In the genomic region with DNA sequence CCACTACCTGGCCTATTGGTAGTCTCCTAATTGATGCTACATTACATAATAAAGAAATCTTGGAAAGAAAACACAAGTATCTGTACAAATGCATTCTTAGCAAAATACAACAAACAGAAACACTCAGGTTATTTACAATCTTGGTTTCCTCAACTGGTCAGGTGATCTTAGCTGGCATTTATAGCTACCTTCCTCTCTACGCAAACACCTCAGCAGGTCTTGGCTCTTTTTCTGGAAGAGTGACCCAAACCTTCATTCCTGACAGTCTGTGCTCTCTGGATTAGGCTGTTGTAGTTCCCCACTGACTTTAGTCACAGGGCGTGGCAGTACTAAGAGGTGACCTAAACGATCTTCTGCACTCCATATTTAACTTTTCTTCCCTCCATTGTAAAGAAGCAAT, we compare ENCODE assay signal across 22 mouse cellular contexts. TPM values are rescaled to one million over a fixed set of nuclear protein-coding genes. Genes with fewer than 3 reads are reported as not detected.
DNase-seq lines count a peak whose midpoint lies in the region; ATAC-seq and TF ChIP-seq lines count a peak whose summit lies in the region.
"Had no signal": no experiment of that assay in that cellular context is flagged by ENCODE, and none has a peak within 500 bp of the region (broad histone marks: within the 10 kb centered on the region; RNA-seq: fewer than 3 reads in every experiment).

No protein-coding gene starts in this region.

- no peak for TF ChIP-seq CTCF in MEL (IDR thresholded peaks at IDR 0.05 in 2 of 3, conservative IDR thresholded peaks at IDR 0.05 in 1 of 3; ENCODE audit: control insufficient read depth in 1 of 3, insufficient read depth in 1 of 3, low read depth in 2 of 3, low read length in 3 of 3, poor library complexity in 1 of 3, severe bottlenecking in 1 of 3)

- ATAC-seq in hindbrain, embryonic 14.5 days (ENCODE audit: low FRiP score), result no peak
- ATAC-seq: activated CD4-positive, CD25-positive, alpha-beta regulatory T cell, adult 4 months; CD4-positive, CD25-positive, alpha-beta regulatory T cell, adult 4 months; Patski had no signal

- WGBS in heart, embryonic 10.5 days, result 74% methylated on average over 3 of the region's 3 CpGs
- WGBS in hindbrain, embryonic 14.5 days, result 81% methylated on average over 3 of the region's 3 CpGs

- H3K9me3 ChIP-seq in heart, embryonic 10.5 days, result no peaks in the 10 kb centered on the region
- no peaks in the 10 kb centered on the region for H3K9me3 ChIP-seq in MEL (replicated peaks; ENCODE audit: insufficient read depth, low read length)
- no peaks in the 10 kb centered on the region for H3K9me3 ChIP-seq in hindbrain, embryonic 14.5 days (ENCODE audit: control insufficient read depth, low read length)
- H3K9me3 ChIP-seq: G1E had no signal

- H3K9ac ChIP-seq in MEL (ENCODE audit: control insufficient read depth, low read depth, low read length, poor library complexity, severe bottlenecking), result no peak overlapping the region
- H3K9ac ChIP-seq in hindbrain, embryonic 14.5 days, result no peak overlapping the region

- no peak overlapping the region for H3K4me2 ChIP-seq in hindbrain, embryonic 14.5 days (replicated peaks)

- H3K79me2 ChIP-seq in MEL (ENCODE audit: control insufficient read depth, insufficient read depth, low read length, poor library complexity), result no peaks in the 10 kb centered on the region

- H3K27me3 ChIP-seq in heart, embryonic 10.5 days (ENCODE audit: insufficient read depth, poor library complexity, severe bottlenecking), result peaks cover 15% of the 10 kb centered on the region
- H3K27me3 ChIP-seq in MEL (ENCODE audit: control insufficient read depth in 1 of 2, insufficient read depth in 2 of 2, low read length in 2 of 2), result no peaks in the 10 kb centered on the region
- peaks cover 4% of the 10 kb centered on the region for H3K27me3 ChIP-seq in hindbrain, embryonic 14.5 days (ENCODE audit: control insufficient read depth, insufficient read depth, low read length)
- H3K27me3 ChIP-seq: CH12.LX had no signal

- no peak overlapping the region for H3K27ac ChIP-seq in heart, embryonic 10.5 days
- no peak overlapping the region for H3K27ac ChIP-seq in MEL (ENCODE audit: control insufficient read depth, low read depth, low read length)
- H3K27ac ChIP-seq in hindbrain, embryonic 14.5 days, result no peak overlapping the region

- TF ChIP-seq POLR2A in MEL (IDR thresholded peaks at IDR 0.05; ENCODE audit: control insufficient read depth in 1 of 2, insufficient read depth in 1 of 2, low read depth in 1 of 2, low read length in 2 of 2, poor library complexity in 1 of 2), result no peak

- peak in 1 of 2 experiments; percentile 58; a peak in 1 of 4 replicates for TF ChIP-seq EP300 in MEL (IDR thresholded peaks at IDR 0.05; ENCODE audit: low read depth in 1 of 2, low read length in 2 of 2)

- no peak for TF ChIP-seq RAD21 in MEL (IDR thresholded peaks at IDR 0.05; ENCODE audit: low read depth, low read length)

- H3K4me1 ChIP-seq in heart, embryonic 10.5 days, result peaks cover 7% of the 10 kb centered on the region; the same call in 1 of the 2 replicates
- H3K4me1 ChIP-seq in MEL (ENCODE audit: control insufficient read depth in 1 of 2, insufficient read depth in 2 of 2, low read length in 2 of 2), result peaks cover 25 to 37% of the 10 kb centered on the region in 2 experiments
- H3K4me1 ChIP-seq in hindbrain, embryonic 14.5 days (replicated peaks; ENCODE audit: control insufficient read depth, insufficient read depth, low read length), result no peaks in the 10 kb centered on the region

- H3K36me3 ChIP-seq in heart, embryonic 10.5 days, result no peaks in the 10 kb centered on the region
- H3K36me3 ChIP-seq in MEL (ENCODE audit: control insufficient read depth in 1 of 2, insufficient read depth in 2 of 2, low read length in 2 of 2), result peaks cover 0 to 37% of the 10 kb centered on the region in 2 experiments; a peak in 2 of 4 replicates
- H3K36me3 ChIP-seq in hindbrain, embryonic 14.5 days (replicated peaks; ENCODE audit: control insufficient read depth, insufficient read depth), result no peaks in the 10 kb centered on the region
- H3K36me3 ChIP-seq: G1E had no signal

- peak; percentile 4 for DNase-seq in heart, adult 11 months
- no peak for DNase-seq in heart, embryonic 10.5 days (ENCODE audit: low spot score)
- no peak for DNase-seq in MEL (ENCODE audit: low read depth, low spot score)
- DNase-seq in hindbrain, embryonic 14.5 days (ENCODE audit: low spot score), result no peak
- DNase-seq: adrenal gland, adult 2 months; adrenal gland, adult 8-10 months; adrenal gland, postnatal 10 days; adrenal gland, postnatal 14 days; adrenal gland, postnatal 25 days; adrenal gland, postnatal 36 days; B cell, adult 2 months; cerebellum, adult 11 months; cerebellum, adult 11-12 months; cerebellum, adult 18-20 months; cerebellum, adult 2 months had no signal

- H3K4me3 ChIP-seq in heart, embryonic 10.5 days, result no peak overlapping the region
- no peak overlapping the region for H3K4me3 ChIP-seq in MEL (ENCODE audit: control insufficient read depth in 1 of 2, insufficient read depth in 1 of 2, low read depth in 2 of 2, low read length in 2 of 2)
- H3K4me3 ChIP-seq in hindbrain, embryonic 14.5 days (replicated peaks; ENCODE audit: low read length), result no peak overlapping the region

TF ChIP-seq in MEL, 35 proteins besides CTCF, POLR2A, EP300 and RAD21:
- TF ChIP-seq NELFE (IDR thresholded peaks at IDR 0.05; ENCODE audit: low read depth, low read length) (0 out of 2 replicates have a peak, but pooled peaks have one; percentile 26), USF1 (IDR thresholded peaks at IDR 0.05; ENCODE audit: low read depth, low read length) (peak; percentile 55; the same call in 1 of the 2 replicates), ZC3H11A (IDR thresholded peaks at IDR 0.05; ENCODE audit: low read depth, low read length) (0 out of 2 replicates have a peak, but pooled peaks have one; percentile 26), MYC (IDR thresholded peaks at IDR 0.05; ENCODE audit: low read depth, low read length) (peak; percentile 29; the same call in 1 of the 2 replicates), TCF12 (IDR thresholded peaks at IDR 0.05; ENCODE audit: low read depth, low read length) (0 out of 2 replicates have a peak, but pooled peaks have one; percentile 9), MXI1 (IDR thresholded peaks at IDR 0.05; ENCODE audit: low read depth, low read length) (peak; percentile 64; the same call in 1 of the 2 replicates), MAX (IDR thresholded peaks at IDR 0.05; ENCODE audit: low read length) (peak; percentile 23; the same call in 1 of the 2 replicates), CHD1 (IDR thresholded peaks at IDR 0.05; ENCODE audit: low read depth, low read length) (no peak), SIN3A (IDR thresholded peaks at IDR 0.05; ENCODE audit: low read length) (peak; percentile 56; the same call in 1 of the 2 replicates), ETS1 (IDR thresholded peaks at IDR 0.05; ENCODE audit: low read depth, low read length) (no peak), RCOR1 (IDR thresholded peaks at IDR 0.05; ENCODE audit: low read depth, low read length) (0 out of 2 replicates have a peak, but pooled peaks have one; percentile 31), MYB (IDR thresholded peaks at IDR 0.05; ENCODE audit: low read depth, low read length) (no peak)
TF ChIP-seq in MEL: peak in this region for 9.

RNA-seq across cellular contexts. Expression of a gene that starts 13.4 kb away (rescaled TPM):
- 0.06 and 0.09 TPM in 2 replicates for polyA plus RNA-seq in heart, embryonic 10.5 days (2016; fragmentation: Nextera tagmentation; extraction: Ambion mirVana)
- total RNA-seq in MEL (2012; rRNA removed), result 4.8 TPM in 2 replicates
- 1 to 10 TPM in 1 of 2 experiments, not detected in 1; 9.5 TPM for polyA plus RNA-seq in MEL (2012; ENCODE audit: insufficient read depth in 1 of 2, insufficient read length in 2 of 2, low read depth in 1 of 2, low replicate concordance in 2 of 2, missing spikeins in 1 of 2)
- polyA plus RNA-seq in hindbrain, embryonic 14.5 days (2014; fragmentation: Nextera tagmentation; extraction: Ambion mirVana), result 1.6 and 1.9 TPM in 2 replicates
- polyA plus RNA-seq: activated CD4-positive, CD25-positive, alpha-beta regulatory T cell, adult 4 months had no signal

RNA-seq across cellular contexts. Expression of a gene that starts 16.1 kb away (rescaled TPM):
- 15.2 and 19.9 TPM in 2 replicates for polyA plus RNA-seq in heart, embryonic 10.5 days (2016; fragmentation: Nextera tagmentation; extraction: Ambion mirVana)
- 259 and 260 TPM in 2 replicates for total RNA-seq in MEL (2012; rRNA removed)
- 100 to 1,000 TPM; 193 to 268 TPM for polyA plus RNA-seq in MEL (2012; ENCODE audit: insufficient read depth in 1 of 2, insufficient read length in 2 of 2, low read depth in 1 of 2, low replicate concordance in 2 of 2, missing spikeins in 1 of 2)
- polyA plus RNA-seq in hindbrain, embryonic 14.5 days (2014; fragmentation: Nextera tagmentation; extraction: Ambion mirVana), result 0.31 TPM in 1 of 2 replicates, not detected in the other

RNA-seq across cellular contexts. Expression of a gene that starts 21.7 kb away (rescaled TPM):
- polyA plus RNA-seq in heart, embryonic 10.5 days (2016; fragmentation: Nextera tagmentation; extraction: Ambion mirVana), result 1.0 and 1.9 TPM in 2 replicates
- total RNA-seq in MEL (2012; rRNA removed), result 1.1 and 1.5 TPM in 2 replicates
- polyA plus RNA-seq in MEL (2012; ENCODE audit: insufficient read depth in 1 of 2, insufficient read length in 2 of 2, low read depth in 1 of 2, low replicate concordance in 2 of 2, missing spikeins in 1 of 2), result 1 to 10 TPM in 1 of 2 experiments, not detected in 1; 8.0 TPM
- polyA plus RNA-seq in hindbrain, embryonic 14.5 days (2014; fragmentation: Nextera tagmentation; extraction: Ambion mirVana), result 1.0 and 2.0 TPM in 2 replicates
- total RNA-seq: adrenal gland, adult 18-20 months; adrenal gland, adult 2 months; adrenal gland, postnatal 10 days; adrenal gland, postnatal 14 days; adrenal gland, postnatal 25 days; adrenal gland, postnatal 36 days; adrenal gland, postnatal 4 days; G1E had no signal
- polyA plus RNA-seq: adrenal gland, adult 2 months had no signal

RNA-seq across cellular contexts. Expression of a gene that starts 27.7 kb away (rescaled TPM):
- 0.25 and 0.79 TPM in 2 replicates for polyA plus RNA-seq in heart, embryonic 10.5 days (2016; fragmentation: Nextera tagmentation; extraction: Ambion mirVana)
- total RNA-seq in MEL (2012; rRNA removed), result 4.6 and 6.4 TPM in 2 replicates
- 1 to 10 TPM in 1 of 2 experiments, not detected in 1; 8.3 TPM for polyA plus RNA-seq in MEL (2012; ENCODE audit: insufficient read depth in 1 of 2, insufficient read length in 2 of 2, low read depth in 1 of 2, low replicate concordance in 2 of 2, missing spikeins in 1 of 2)
- polyA plus RNA-seq in hindbrain, embryonic 14.5 days (2014; fragmentation: Nextera tagmentation; extraction: Ambion mirVana), result 1.2 and 2.4 TPM in 2 replicates
- polyA plus RNA-seq: activated CD4-positive, CD25-positive, alpha-beta regulatory T cell, adult 4 months had no signal

RNA-seq across cellular contexts. Expression of a gene that starts 28.2 kb away (rescaled TPM):
- 64.6 and 79.5 TPM in 2 replicates for polyA plus RNA-seq in heart, embryonic 10.5 days (2016; fragmentation: Nextera tagmentation; extraction: Ambion mirVana)
- total RNA-seq in MEL (2012; rRNA removed), result 198 and 247 TPM in 2 replicates
- polyA plus RNA-seq in MEL (2012; ENCODE audit: insufficient read depth in 1 of 2, insufficient read length in 2 of 2, low read depth in 1 of 2, low replicate concordance in 2 of 2, missing spikeins in 1 of 2), result 100 to 1,000 TPM; 305 to 361 TPM
- polyA plus RNA-seq in hindbrain, embryonic 14.5 days (2014; fragmentation: Nextera tagmentation; extraction: Ambion mirVana), result 67.0 and 72.0 TPM in 2 replicates

Comparison
In these comparisons a context has a peak if more than half of its experiments do, and no peak if none do; other contexts are left out.
1. RNA of a gene that starts 16.1 kb away (polyA plus RNA-seq): 193 to 268 TPM in MEL and 15.2 to 19.9 TPM in heart, embryonic 10.5 days; 0.31 TPM in hindbrain, embryonic 14.5 days; every median in the first group is over 10 times any median in the second.